Mouse (Mus musculus) olfactory bulb, adult 2 months (tissue): ENCODE results near the gene Slc5a3. TPM values are rescaled to one million over a fixed set of nuclear protein-coding genes. Genes with fewer than 3 reads are reported as not detected.

ENCODE experiments used
- H3K27ac ChIP-seq: fragments of 200-500 bp; 2 replicates; pipeline ENCODE4 v1.5.1; 2012; ENCODE audit warnings: low read depth, low read length; ENCODE audit not compliant: insufficient read depth
- H3K4me1 ChIP-seq: fragments of 200-500 bp; 2 replicates; pipeline ENCODE4 v1.6.1; 2012; ENCODE audit warnings: low read length; ENCODE audit not compliant: control insufficient read depth, insufficient read depth
- H3K4me3 ChIP-seq: fragments of 200-500 bp; 2 replicates; pipeline ENCODE4 v1.5.1; 2012; ENCODE audit warnings: mild to moderate bottlenecking, low read depth, low read length, moderate library complexity; ENCODE audit not compliant: insufficient read depth
- CTCF ChIP-seq: fragments of 200-500 bp; IDR thresholded peaks from 2 replicates; pipeline ENCODE4 v1.5.1; 2012; ENCODE audit warnings: low read depth, mild to moderate bottlenecking, low read length, moderate library complexity; ENCODE audit not compliant: insufficient read depth
- POLR2A ChIP-seq: fragments of 200-500 bp; IDR thresholded peaks from 2 replicates; pipeline ENCODE4 v1.6.1; 2012; ENCODE audit warnings: mild to moderate bottlenecking, low read depth, low read length, moderate library complexity; ENCODE audit not compliant: insufficient read depth
- WGBS: fragments of 180-500 bp; shearing (Covaris S2); methylation state at CpG from one replicate; pipeline ENCODE4 v1.1.7; 2018; 5-methylcytosine and 5-hydroxymethylcytosine counted together
- polyA plus RNA-seq: library from polyadenylated mRNA; stranded (reverse); fragments of >200 nt; gene quantifications from 2 replicates; pipeline ENCODE4 v1.2.4, GENCODE M21; 2012; ENCODE audit warnings: low replicate concordance; ENCODE audit not compliant: missing spikeins, insufficient read depth, insufficient read length

The Slc5a3 gene
- polyA plus RNA-seq, 1 experiment: not detected

GRCm38 (mm10) chr16:92034676-92035075, 23.4 kb upstream of the Slc5a3 start:
- H3K4me1 ChIP-seq: peaks cover 3% of the 10 kb centered on the region; the same call in 1 of the 2 replicates
- H3K4me3 ChIP-seq: no peak overlapping the region
- 81% methylated on average over 5 of the region's 5 CpGs for WGBS
- no peak for TF ChIP-seq CTCF
- TF ChIP-seq POLR2A: no peak
- no peak overlapping the region for H3K27ac ChIP-seq

DNA sequence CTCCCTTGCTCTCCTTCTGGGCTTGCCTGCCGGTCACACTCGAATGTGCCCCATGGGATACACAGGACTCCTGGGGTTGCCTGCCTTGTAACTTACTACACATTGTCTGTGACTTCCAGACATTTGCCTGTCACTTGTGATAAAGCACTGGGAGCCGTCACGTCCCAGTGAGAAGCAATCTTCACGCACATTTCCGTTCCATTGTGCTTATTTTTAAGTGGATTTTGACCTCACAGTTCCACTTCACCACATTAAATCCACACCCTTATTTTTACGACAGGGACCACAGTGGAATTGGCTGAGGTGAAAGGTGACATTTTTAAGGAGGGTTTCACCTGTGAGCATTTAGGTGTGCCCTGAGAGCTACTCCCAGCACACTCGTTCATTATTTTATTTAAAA, 21.4 kb upstream of the Slc5a3 start:
- WGBS: 88% methylated on average over 8 of the region's 8 CpGs

DNA sequence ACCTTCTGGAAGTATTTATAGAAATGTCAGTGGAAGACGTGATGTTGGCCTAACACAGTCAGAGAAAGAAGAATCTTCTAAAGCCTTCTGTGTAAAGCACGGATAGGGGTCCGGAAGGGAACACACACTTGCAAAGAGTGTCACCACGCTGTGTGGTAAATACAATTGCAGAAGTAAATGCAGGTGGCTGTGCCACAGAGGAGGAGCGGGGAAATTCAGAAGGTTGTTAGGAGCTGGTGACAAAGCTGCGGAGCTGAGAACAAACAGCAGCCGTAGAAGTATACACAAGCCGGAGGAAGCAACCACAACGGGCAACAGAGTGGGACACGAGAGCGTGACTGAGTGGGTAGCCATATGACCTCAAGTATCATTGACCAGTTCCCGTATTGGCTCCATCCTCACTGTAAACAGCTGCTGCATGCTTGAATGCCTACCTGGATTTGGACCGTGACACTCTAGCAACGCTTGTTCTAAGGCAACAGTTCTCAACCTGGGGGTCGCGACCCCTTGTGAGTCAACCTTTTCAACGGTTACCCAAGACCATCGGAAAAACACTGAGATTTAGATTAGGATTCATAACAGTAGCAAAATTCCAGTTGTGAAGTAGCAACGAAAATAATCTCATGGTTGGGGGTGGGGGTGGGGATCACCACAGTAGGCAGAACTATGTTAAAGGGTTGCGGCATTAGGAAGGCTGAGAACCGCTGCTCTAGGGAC, 20.1 kb upstream of the Slc5a3 start:
- Histone ChIP-seq H3K4me3 (no peak overlapping the region), H3K4me1 (peaks cover 3% of the 10 kb centered on the region; the same call in 1 of the 2 replicates), H3K27ac (no peak overlapping the region)
- WGBS: 82% methylated on average over 21 of the region's 21 CpGs
- TF ChIP-seq CTCF (no peak), POLR2A (no peak)

More for the DNA sequence above, 21.4 kb upstream of the Slc5a3 start:
- H3K27ac ChIP-seq: no peak overlapping the region
- H3K4me1 ChIP-seq: peaks cover 3% of the 10 kb centered on the region; the same call in 1 of the 2 replicates
- TF ChIP-seq POLR2A (no peak), CTCF (no peak)
- H3K4me3 ChIP-seq: no peak overlapping the region

DNA sequence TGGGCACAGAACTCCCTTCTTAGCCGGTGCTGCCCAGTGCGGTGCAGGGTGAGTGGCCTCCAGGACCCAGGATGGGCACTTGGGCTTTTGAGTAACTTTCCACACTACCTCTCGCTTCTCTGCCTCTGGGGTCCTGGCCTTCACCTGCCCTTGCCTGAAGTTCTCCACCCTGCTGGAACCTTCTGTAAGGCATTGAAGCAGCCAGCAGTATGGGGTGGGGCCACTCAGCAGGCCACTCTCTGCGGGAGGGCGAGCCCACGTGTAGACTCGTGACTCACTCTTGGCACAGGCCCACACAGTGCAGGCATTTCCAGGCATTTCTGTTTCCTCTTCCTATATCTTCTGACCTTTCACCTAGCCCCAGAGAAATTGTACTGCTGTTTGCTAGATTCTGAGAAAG, 18.7 kb upstream of the Slc5a3 start:
- 76% methylated on average over 7 of the region's 7 CpGs for WGBS
- TF ChIP-seq POLR2A: no peak
- no peak for TF ChIP-seq CTCF
- Histone ChIP-seq H3K4me1 (peaks cover 3% of the 10 kb centered on the region; the same call in 1 of the 2 replicates), H3K27ac (no peak overlapping the region), H3K4me3 (no peak overlapping the region)

GRCm38 (mm10) chr16:92039966-92040365, 18.2 kb upstream of the Slc5a3 start:
- no peak for TF ChIP-seq POLR2A
- no peak for TF ChIP-seq CTCF
- H3K4me1 ChIP-seq: peaks cover 3% of the 10 kb centered on the region; the same call in 1 of the 2 replicates
- 93% methylated on average over 11 of the region's 11 CpGs for WGBS
- H3K27ac ChIP-seq: no peak overlapping the region
- H3K4me3 ChIP-seq: no peak overlapping the region

DNA sequence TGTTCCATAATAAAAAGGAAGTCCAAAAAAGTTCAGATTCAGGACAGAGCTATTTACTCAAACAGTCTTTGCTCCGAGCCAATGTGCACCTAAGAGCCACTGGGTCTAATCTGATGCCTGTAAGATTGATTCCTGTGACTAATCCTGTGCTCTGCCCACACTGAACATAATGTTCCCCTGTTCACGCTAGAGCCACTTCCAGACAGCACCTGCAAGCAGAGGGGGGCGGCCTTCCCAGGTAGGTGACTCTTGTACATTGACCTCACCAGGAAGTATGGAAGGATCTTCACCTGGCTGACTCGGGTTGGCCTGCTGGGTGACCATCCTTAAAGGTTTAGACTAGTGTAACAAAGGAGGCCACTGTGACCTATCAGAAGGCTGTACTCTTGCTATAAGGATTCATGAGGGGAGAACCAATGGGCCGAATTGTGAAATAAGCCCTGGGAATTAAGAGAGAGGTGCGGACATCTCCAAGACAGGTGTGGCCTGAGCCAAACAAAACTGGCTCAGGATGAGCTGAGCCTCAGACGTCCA, 6.3 kb upstream of the Slc5a3 start:
- Histone ChIP-seq H3K4me3 (no peak overlapping the region), H3K27ac (no peak overlapping the region), H3K4me1 (no peaks in the 10 kb centered on the region)
- TF ChIP-seq POLR2A (no peak), CTCF (no peak)
- 91% methylated on average over 7 of the region's 7 CpGs for WGBS

- Histone ChIP-seq H3K27ac (no peak overlapping the region), H3K4me3 (no peak overlapping the region), H3K4me1 (no peaks in the 10 kb centered on the region)
- WGBS: 86% methylated on average over 10 of the region's 10 CpGs
- TF ChIP-seq CTCF (no peak), POLR2A (no peak)
These were observed 5.6 kb upstream of the Slc5a3 start for GRCm38 (mm10) chr16:92052569-92052968.

- Histone ChIP-seq H3K4me1 (peaks cover 12% of the 10 kb centered on the region), H3K27ac (no peak overlapping the region), H3K4me3 (no peak overlapping the region)
- 73% methylated on average over 2 of the region's 2 CpGs for WGBS
- TF ChIP-seq CTCF: no peak
- no peak for TF ChIP-seq POLR2A
These were observed 1.4 kb upstream of the Slc5a3 start for GRCm38 (mm10) chr16:92056711-92057110.

- H3K4me1 ChIP-seq: peaks cover 12% of the 10 kb centered on the region
- TF ChIP-seq CTCF (no peak), POLR2A (0 out of 2 replicates have a peak, but pooled peaks have one; percentile 27)
- peak overlapping the region; percentile 92 for H3K27ac ChIP-seq
- H3K4me3 ChIP-seq: peak overlapping the region; percentile 83
- 2% methylated on average over 11 of the region's 11 CpGs for WGBS
These were observed 668 bp upstream of the Slc5a3 start for GRCm38 (mm10) chr16:92057456-92057851.
